Mouse (Mus musculus) embryonic facial prominence, embryonic 12.5 days (tissue): Measurements from ENCODE around the gene Erc2. TPM values are rescaled to one million over a fixed set of nuclear protein-coding genes. Genes with fewer than 3 reads are reported as not detected.

ENCODE experiments used
- ATAC-seq: fragments of 200-750 bp; cut with Nextera tagmentation; 2 replicates; pipeline ENCODE4 v1.8.0; 2017; ENCODE audit not compliant: insufficient number of reproducible peaks, insufficient read depth, low FRiP score, low TSS enrichment
- H3K27ac ChIP-seq: fragments of 300-500 bp; sonication (generic); 2 replicates; pipeline ENCODE4 v1.5.1; 2016; ENCODE audit warnings: mild to moderate bottlenecking
- H3K27me3 ChIP-seq: fragments of 300-500 bp; sonication (generic); 2 replicates; pipeline ENCODE4 v1.6.1; 2016; ENCODE audit warnings: mild to moderate bottlenecking, moderate library complexity
- H3K36me3 ChIP-seq: fragments of 300-500 bp; sonication (generic); 2 replicates; pipeline ENCODE4 v1.6.1; 2016; ENCODE audit warnings: mild to moderate bottlenecking
- H3K4me1 ChIP-seq: fragments of 300-500 bp; sonication (generic); 2 replicates; pipeline ENCODE4 v1.6.1; 2016
- H3K4me2 ChIP-seq: fragments of 300-500 bp; sonication (generic); replicated peaks from 2 replicates; pipeline ENCODE4 v1.6.1; 2016; ENCODE audit warnings: mild to moderate bottlenecking, moderate library complexity
- H3K4me3 ChIP-seq: fragments of 300-500 bp; sonication (generic); 2 replicates; pipeline ENCODE4 v1.5.1; 2016; ENCODE audit warnings: mild to moderate bottlenecking
- H3K9ac ChIP-seq: fragments of 300-500 bp; sonication (generic); 2 replicates; pipeline ENCODE4 v1.6.1; 2016; ENCODE audit warnings: mild to moderate bottlenecking, moderate library complexity
- H3K9me3 ChIP-seq: fragments of 300-500 bp; sonication (generic); 2 replicates; pipeline ENCODE4 v1.6.1; 2016; ENCODE audit warnings: mild to moderate bottlenecking, moderate library complexity
- WGBS: fragments of 180-500 bp; shearing (Covaris S2); methylation state at CpG from one replicate; pipeline ENCODE4 v1.1.7; 2016; 5-methylcytosine and 5-hydroxymethylcytosine counted together
- polyA plus RNA-seq: library from polyadenylated mRNA; unstranded; fragments of >200 nt; fragmentation: Nextera tagmentation; extraction: Ambion mirVana; gene quantifications from 2 replicates; pipeline ENCODE4 v1.2.1, GENCODE M21; 2016

Erc2 gene
- polyA plus RNA-seq, 1 experiment from 2014 or later: 12.0 TPM

GRCm38 (mm10) chr14:28476746-28477145, 854.5 kb downstream of the Erc2 start:
- no peak overlapping the region for H3K9ac ChIP-seq
- no peaks in the 10 kb centered on the region for H3K36me3 ChIP-seq
- H3K4me3 ChIP-seq: no peak overlapping the region
- no peak for ATAC-seq
- no peaks in the 10 kb centered on the region for H3K9me3 ChIP-seq
- no peak overlapping the region for H3K27ac ChIP-seq
- no peaks in the 10 kb centered on the region for H3K4me1 ChIP-seq
- no peaks in the 10 kb centered on the region for H3K27me3 ChIP-seq
- WGBS: 75% methylated on average over 3 of the region's 3 CpGs
- H3K4me2 ChIP-seq: no peak overlapping the region

DNA sequence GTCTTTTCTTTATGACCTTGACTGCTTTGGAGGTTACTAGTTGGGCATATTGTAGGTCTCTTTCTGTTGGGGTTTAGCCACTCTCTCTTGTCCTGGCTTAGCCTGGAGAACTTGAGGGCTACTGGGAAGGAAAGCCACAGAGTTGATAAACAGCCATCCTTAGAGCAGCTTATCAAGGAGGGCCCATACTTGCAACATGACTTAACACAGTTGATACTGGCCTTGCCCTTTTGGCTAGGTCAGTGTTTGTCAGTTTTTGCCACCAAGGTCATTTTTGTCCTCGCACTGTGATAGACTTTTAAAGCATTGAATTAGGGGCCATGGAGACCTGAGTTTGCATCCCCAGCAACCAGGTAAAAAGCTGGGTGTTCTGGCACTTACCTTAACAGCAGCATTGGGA, 858.6 kb downstream of the Erc2 start:
- Histone ChIP-seq H3K36me3 (no peaks in the 10 kb centered on the region), H3K27ac (no peak overlapping the region), H3K4me3 (no peak overlapping the region), H3K4me1 (no peaks in the 10 kb centered on the region; the same call in 1 of the 2 replicates), H3K9me3 (no peaks in the 10 kb centered on the region), H3K9ac (no peak overlapping the region), H3K4me2 (no peak overlapping the region), H3K27me3 (no peaks in the 10 kb centered on the region)
- whole genome bisulfite sequencing: 90% methylated on average over 1 of the region's 1 CpGs
- ATAC-seq: no peak

DNA sequence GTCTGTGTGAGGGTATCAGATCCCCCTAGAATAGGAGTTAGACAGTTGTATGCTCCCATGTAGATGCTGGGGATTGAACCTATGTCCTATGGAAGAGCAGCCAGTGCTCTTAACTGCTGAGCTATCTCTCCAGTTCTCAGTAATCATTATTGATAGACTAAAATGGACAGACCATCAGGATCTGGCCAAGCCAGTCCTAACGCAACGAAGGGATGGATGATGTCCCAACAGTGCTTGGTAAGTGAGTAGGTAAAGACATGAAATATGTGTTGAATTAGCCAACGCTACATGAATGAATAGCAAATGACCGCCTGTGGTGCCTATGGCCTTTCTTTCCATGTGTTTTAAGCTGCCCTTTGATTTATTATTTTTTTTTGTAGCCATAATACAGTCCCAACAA, 871.6 kb downstream of the Erc2 start:
- Histone ChIP-seq H3K27ac (no peak overlapping the region), H3K9ac (no peak overlapping the region), H3K4me1 (no peaks in the 10 kb centered on the region), H3K4me3 (no peak overlapping the region), H3K36me3 (no peaks in the 10 kb centered on the region), H3K4me2 (no peak overlapping the region), H3K9me3 (no peaks in the 10 kb centered on the region), H3K27me3 (no peaks in the 10 kb centered on the region)
- no peak for ATAC-seq
- WGBS: 90% methylated on average over 4 of the region's 4 CpGs

- Histone ChIP-seq H3K4me1 (no peaks in the 10 kb centered on the region), H3K9ac (no peak overlapping the region), H3K4me3 (no peak overlapping the region), H3K36me3 (no peaks in the 10 kb centered on the region), H3K9me3 (no peaks in the 10 kb centered on the region), H3K27me3 (no peaks in the 10 kb centered on the region), H3K27ac (no peak overlapping the region), H3K4me2 (no peak overlapping the region)
- no peak for ATAC-seq
- 89% methylated on average over 5 of the region's 5 CpGs for WGBS
Observed at GRCm38 (mm10) chr14:28494273-28494672, 872.0 kb downstream of the Erc2 start.

GRCm38 (mm10) chr14:28501216-28501878, 879.1 kb downstream of the Erc2 start:
- Histone ChIP-seq H3K9ac (no peak overlapping the region), H3K36me3 (no peaks in the 10 kb centered on the region), H3K27ac (no peak overlapping the region), H3K9me3 (no peaks in the 10 kb centered on the region), H3K27me3 (peaks cover 10% of the 10 kb centered on the region), H3K4me3 (no peak overlapping the region), H3K4me2 (no peak overlapping the region), H3K4me1 (peaks cover 4% of the 10 kb centered on the region; the same call in 1 of the 2 replicates)
- WGBS: 72% methylated on average over 12 of the region's 12 CpGs
- no peak for ATAC-seq

DNA sequence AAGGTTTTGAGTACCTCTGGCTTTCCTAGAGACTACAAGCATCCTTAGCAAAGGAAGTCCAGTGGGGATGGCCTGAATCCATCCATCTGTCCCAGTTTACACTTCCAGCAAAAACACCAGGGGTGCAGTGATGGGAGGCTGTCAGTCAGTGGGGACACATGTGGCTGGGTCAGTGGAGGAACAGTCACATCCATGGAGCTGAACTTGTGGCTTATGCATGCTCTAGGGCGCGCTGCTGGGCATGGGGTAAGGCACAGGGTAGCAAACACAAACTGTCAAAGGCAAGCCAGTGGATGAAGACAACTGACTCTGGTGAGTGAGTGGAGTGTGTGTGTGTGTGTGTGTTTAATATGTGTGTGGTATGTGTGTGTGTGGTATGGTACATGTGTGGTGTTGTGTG, 881.0 kb downstream of the Erc2 start:
- Histone ChIP-seq H3K9ac (no peak overlapping the region), H3K4me1 (peaks cover 7% of the 10 kb centered on the region), H3K27ac (no peak overlapping the region), H3K4me3 (no peak overlapping the region), H3K9me3 (no peaks in the 10 kb centered on the region), H3K36me3 (no peaks in the 10 kb centered on the region), H3K4me2 (0 out of 2 replicates have a peak overlapping the region, but pooled peaks have one; percentile 88), H3K27me3 (peaks cover 12% of the 10 kb centered on the region)
- ATAC-seq: no peak
- 82% methylated on average over 2 of the region's 2 CpGs for WGBS

DNA sequence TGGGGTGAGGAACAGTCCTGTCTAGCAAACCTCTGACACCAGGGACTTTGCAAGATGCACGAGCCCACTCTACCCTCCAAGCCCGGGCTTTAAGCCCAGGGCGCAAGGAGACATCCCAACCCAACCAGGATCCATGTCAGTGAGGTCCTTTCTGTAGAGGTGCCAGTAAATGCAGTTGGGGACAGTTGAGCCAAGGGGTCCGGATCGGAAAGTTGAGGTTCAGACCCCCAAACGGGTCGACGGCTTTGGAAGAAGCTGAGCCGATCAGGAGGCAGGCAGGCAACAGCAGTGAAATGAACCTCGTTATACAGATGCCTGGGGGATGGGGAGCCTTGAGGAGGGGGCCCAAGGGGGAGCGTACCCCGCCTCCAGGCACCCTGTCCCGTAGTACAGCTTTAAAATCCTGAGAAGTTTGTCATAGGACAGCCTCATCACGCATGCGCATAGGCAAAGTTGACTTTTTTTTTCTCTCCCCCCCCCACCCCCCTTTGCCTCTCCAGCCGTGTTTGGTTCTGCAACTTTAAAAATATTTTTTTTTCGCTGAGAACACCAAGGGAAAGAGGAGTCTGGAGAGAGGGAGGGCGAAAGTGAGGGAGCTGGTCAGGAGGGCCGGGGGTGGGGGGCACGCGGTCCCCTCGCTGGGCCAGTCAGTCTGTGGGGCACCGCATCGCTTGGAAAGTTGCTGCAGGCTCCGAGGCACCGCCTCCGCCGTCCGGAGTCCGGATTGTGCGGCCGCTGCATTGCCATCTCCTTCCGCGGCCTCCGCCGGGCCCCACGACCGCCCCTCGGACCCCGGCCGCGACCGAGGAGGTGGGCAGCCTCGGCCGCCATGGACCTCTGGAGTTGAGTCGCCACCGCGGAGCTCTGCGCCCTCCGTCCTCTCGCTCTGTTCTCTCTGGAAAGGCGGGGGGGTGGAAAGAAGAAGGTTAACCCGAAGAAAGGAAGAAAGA, 882.1 kb downstream of the Erc2 start, which contains the start of gene Wnt5a:
Wnt5a (plus strand) TSS at position 650 of the 950 bp plus-strand sequence.
- peak; percentile 50 for ATAC-seq
- peaks cover 13% of the 10 kb centered on the region for H3K27me3 ChIP-seq

DNA sequence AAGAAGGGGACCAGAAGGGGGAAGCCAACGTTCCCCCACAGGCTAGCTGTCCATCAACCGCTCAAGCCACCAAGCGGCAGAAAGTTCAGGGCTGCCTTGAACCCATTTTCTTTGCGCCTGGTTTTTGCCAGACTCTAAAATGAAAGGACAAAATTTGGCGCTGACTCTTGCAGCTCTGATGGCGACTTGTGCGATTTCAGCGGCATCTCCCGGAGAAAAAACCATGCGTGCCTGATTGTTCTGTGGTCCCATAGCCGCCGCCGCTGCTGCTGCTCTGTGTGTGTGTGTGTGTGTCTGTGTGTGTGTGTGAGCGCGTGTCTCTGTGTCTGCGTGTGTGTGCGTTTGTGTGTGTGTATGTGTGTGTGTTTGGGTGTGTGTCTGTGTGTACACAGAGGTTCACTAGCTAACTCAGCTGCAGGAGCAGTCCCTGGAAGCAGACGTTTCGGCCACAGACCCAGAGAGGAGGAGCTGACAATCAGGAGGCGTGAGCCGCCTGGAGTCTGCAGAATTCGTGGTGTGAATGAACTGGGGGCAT, 882.9 kb downstream of the Erc2 start:
- no peak for ATAC-seq
- H3K4me1 ChIP-seq: peaks cover 14% of the 10 kb centered on the region

More for the DNA sequence above, 882.1 kb downstream of the Erc2 start, which contains the start of gene Wnt5a:
- Histone ChIP-seq H3K27ac (peak within 1 kb of the TSS; percentile 99), H3K9me3 (no peaks in the 10 kb centered on the region), H3K4me2 (peak within 1 kb of the TSS; percentile 88), H3K36me3 (no peaks in the 10 kb centered on the region), H3K9ac (peak within 1 kb of the TSS; percentile 94), H3K4me1 (peaks cover 12% of the 10 kb centered on the region), H3K4me3 (peak within 1 kb of the TSS; percentile 77)
- 2% methylated on average over 53 of the region's 53 CpGs for WGBS

GRCm38 (mm10) chr14:28505586-28506375, 883.6 kb downstream of the Erc2 start:
- Histone ChIP-seq H3K4me1 (peaks cover 20% of the 10 kb centered on the region), H3K4me2 (peak overlapping the region; percentile 88), H3K9ac (peak overlapping the region; percentile 94), H3K9me3 (no peaks in the 10 kb centered on the region), H3K27ac (peak overlapping the region; percentile 99), H3K4me3 (peak overlapping the region; percentile 77), H3K36me3 (no peaks in the 10 kb centered on the region), H3K27me3 (peaks cover 13% of the 10 kb centered on the region)
- under 1% methylated on average over 62 of the region's 62 CpGs for WGBS
- no peak for ATAC-seq

More for the DNA sequence above, 882.9 kb downstream of the Erc2 start:
- peaks cover 13% of the 10 kb centered on the region for H3K27me3 ChIP-seq
- H3K36me3 ChIP-seq: no peaks in the 10 kb centered on the region
- peak overlapping the region; percentile 77 for H3K4me3 ChIP-seq
- under 1% methylated on average over 22 of the region's 22 CpGs for WGBS
- no peaks in the 10 kb centered on the region for H3K9me3 ChIP-seq
- peak overlapping the region; percentile 88 for H3K4me2 ChIP-seq
- peak overlapping the region; percentile 94 for H3K9ac ChIP-seq
- peak overlapping the region; percentile 99 for H3K27ac ChIP-seq

GRCm38 (mm10) chr14:28506376-28506831, 884.2 kb downstream of the Erc2 start:
- WGBS: under 1% methylated on average over 29 of the region's 29 CpGs
- peaks cover 27% of the 10 kb centered on the region for H3K4me1 ChIP-seq
- peak overlapping the region; percentile 99 for H3K27ac ChIP-seq
- peak overlapping the region; percentile 88 for H3K4me2 ChIP-seq
- ATAC-seq: no peak
- no peaks in the 10 kb centered on the region for H3K9me3 ChIP-seq
- peaks cover 13% of the 10 kb centered on the region for H3K27me3 ChIP-seq
- H3K9ac ChIP-seq: peak overlapping the region; percentile 94
- H3K36me3 ChIP-seq: no peaks in the 10 kb centered on the region
- H3K4me3 ChIP-seq: peak overlapping the region; percentile 77

- Histone ChIP-seq H3K27ac (peak overlapping the region; percentile 99), H3K27me3 (peaks cover 13% of the 10 kb centered on the region), H3K9me3 (no peaks in the 10 kb centered on the region), H3K9ac (peak overlapping the region; percentile 94), H3K4me2 (peak overlapping the region; percentile 88), H3K4me1 (peaks cover 27% of the 10 kb centered on the region), H3K36me3 (no peaks in the 10 kb centered on the region), H3K4me3 (peak overlapping the region; percentile 77)
- under 1% methylated on average over 15 of the region's 15 CpGs for WGBS
- ATAC-seq: no peak
Observed at GRCm38 (mm10) chr14:28507011-28507410, 884.8 kb downstream of the Erc2 start.
